Mouse (Mus musculus): ENCODE data around the gene R3hdm2. TPM values are rescaled to one million over a fixed set of nuclear protein-coding genes. Genes with fewer than 3 reads are reported as not detected.
A peak's percentile ranks its signal among the peaks of the same experiment; 100 is the strongest.

R3hdm2 gene
- polyA plus RNA-seq, 1 experiment, result 122 TPM

GRCm38 (mm10) chr10:127499516-127499915, 119.4 kb downstream of the R3hdm2 start:
- Histone ChIP-seq H3K27ac (ENCODE audit: insufficient read depth, low read length) (no peak overlapping the region), H3K9ac (ENCODE audit: low read depth, poor library complexity, severe bottlenecking) (no peak overlapping the region), H3K9me3 (replicated peaks; ENCODE audit: control insufficient read depth, insufficient read depth, low read length, poor library complexity, severe bottlenecking) (no peaks in the 10 kb centered on the region), H3K36me3 (ENCODE audit: control insufficient read depth, insufficient read depth, low read length, poor library complexity, severe bottlenecking) (no peaks in the 10 kb centered on the region), H3K27me3 (ENCODE audit: control insufficient read depth, insufficient read depth, low read length, poor library complexity, severe bottlenecking) (no peaks in the 10 kb centered on the region), H3K4me3 (ENCODE audit: low read depth, low read length) (no peak overlapping the region), H3K4me1 (ENCODE audit: control insufficient read depth, insufficient read depth, low read length) (no peaks in the 10 kb centered on the region)
- TF ChIP-seq CTCF (IDR thresholded peaks at IDR 0.05; ENCODE audit: low read depth, low read length) (no peak), POLR2A (IDR thresholded peaks at IDR 0.05; ENCODE audit: insufficient read depth, low read length) (no peak), EP300 (IDR thresholded peaks at IDR 0.05; ENCODE audit: insufficient read depth, low read depth, low read length) (no peak)

GRCm38 (mm10) chr10:127500042-127500441, 119.9 kb downstream of the R3hdm2 start:
- TF ChIP-seq EP300 (IDR thresholded peaks at IDR 0.05; ENCODE audit: insufficient read depth, low read depth, low read length), result no peak
- TF ChIP-seq POLR2A (IDR thresholded peaks at IDR 0.05; ENCODE audit: insufficient read depth, low read length), result no peak
- TF ChIP-seq CTCF (IDR thresholded peaks at IDR 0.05; ENCODE audit: low read depth, low read length), result no peak
- no peak overlapping the region for H3K9ac ChIP-seq (ENCODE audit: low read depth, poor library complexity, severe bottlenecking)
- H3K4me3 ChIP-seq (ENCODE audit: low read depth, low read length), result no peak overlapping the region
- H3K36me3 ChIP-seq (ENCODE audit: control insufficient read depth, insufficient read depth, low read length, poor library complexity, severe bottlenecking), result no peaks in the 10 kb centered on the region
- no peaks in the 10 kb centered on the region for H3K27me3 ChIP-seq (ENCODE audit: control insufficient read depth, insufficient read depth, low read length, poor library complexity, severe bottlenecking)
- H3K27ac ChIP-seq (ENCODE audit: insufficient read depth, low read length), result no peak overlapping the region
- H3K4me1 ChIP-seq (ENCODE audit: control insufficient read depth, insufficient read depth, low read length), result no peaks in the 10 kb centered on the region
- H3K9me3 ChIP-seq (replicated peaks; ENCODE audit: control insufficient read depth, insufficient read depth, low read length, poor library complexity, severe bottlenecking), result no peaks in the 10 kb centered on the region

GRCm38 (mm10) chr10:127500894-127501893, 121.1 kb downstream of the R3hdm2 start, which contains the start of gene Stac3:
TSS of gene Stac3 (plus strand) at chr10:127501686.
- Histone ChIP-seq H3K9me3 (replicated peaks; ENCODE audit: control insufficient read depth, insufficient read depth, low read length, poor library complexity, severe bottlenecking) (no peaks in the 10 kb centered on the region), H3K27me3 (ENCODE audit: control insufficient read depth, insufficient read depth, low read length, poor library complexity, severe bottlenecking) (no peaks in the 10 kb centered on the region), H3K4me3 (ENCODE audit: low read depth, low read length) (no peak within 1 kb of the TSS), H3K9ac (ENCODE audit: low read depth, poor library complexity, severe bottlenecking) (no peak within 1 kb of the TSS), H3K36me3 (ENCODE audit: control insufficient read depth, insufficient read depth, low read length, poor library complexity, severe bottlenecking) (no peaks in the 10 kb centered on the region), H3K4me1 (ENCODE audit: control insufficient read depth, insufficient read depth, low read length) (no peaks in the 10 kb centered on the region), H3K27ac (ENCODE audit: insufficient read depth, low read length) (no peak within 1 kb of the TSS)
- TF ChIP-seq POLR2A (IDR thresholded peaks at IDR 0.05; ENCODE audit: insufficient read depth, low read length), result no peak
- no peak for TF ChIP-seq CTCF (IDR thresholded peaks at IDR 0.05; ENCODE audit: low read depth, low read length)
- no peak for TF ChIP-seq EP300 (IDR thresholded peaks at IDR 0.05; ENCODE audit: insufficient read depth, low read depth, low read length)

GRCm38 (mm10) chr10:127508239-127508638, 128.1 kb downstream of the R3hdm2 start:
- TF ChIP-seq EP300 (IDR thresholded peaks at IDR 0.05; ENCODE audit: insufficient read depth, low read depth, low read length), result 0 out of 2 replicates have a peak, but pooled peaks have one; percentile 32
- TF ChIP-seq CTCF (IDR thresholded peaks at IDR 0.05; ENCODE audit: low read depth, low read length), result peak; percentile 88
- no peak for TF ChIP-seq POLR2A (IDR thresholded peaks at IDR 0.05; ENCODE audit: insufficient read depth, low read length)
- Histone ChIP-seq H3K36me3 (ENCODE audit: control insufficient read depth, insufficient read depth, low read length, poor library complexity, severe bottlenecking) (no peaks in the 10 kb centered on the region), H3K4me1 (ENCODE audit: control insufficient read depth, insufficient read depth, low read length) (peaks cover 3% of the 10 kb centered on the region), H3K9me3 (replicated peaks; ENCODE audit: control insufficient read depth, insufficient read depth, low read length, poor library complexity, severe bottlenecking) (no peaks in the 10 kb centered on the region), H3K9ac (ENCODE audit: low read depth, poor library complexity, severe bottlenecking) (peak overlapping the region; percentile 13; the same call in 1 of the 2 replicates), H3K4me3 (ENCODE audit: low read depth, low read length) (peak overlapping the region; percentile 59), H3K27ac (ENCODE audit: insufficient read depth, low read length) (no peak overlapping the region), H3K27me3 (ENCODE audit: control insufficient read depth, insufficient read depth, low read length, poor library complexity, severe bottlenecking) (no peaks in the 10 kb centered on the region)

- Histone ChIP-seq H3K9ac (ENCODE audit: low read depth, poor library complexity, severe bottlenecking) (peak overlapping the region; percentile 38), H3K36me3 (ENCODE audit: control insufficient read depth, insufficient read depth, low read length, poor library complexity, severe bottlenecking) (no peaks in the 10 kb centered on the region), H3K27me3 (ENCODE audit: control insufficient read depth, insufficient read depth, low read length, poor library complexity, severe bottlenecking) (no peaks in the 10 kb centered on the region), H3K4me3 (ENCODE audit: low read depth, low read length) (peak overlapping the region; percentile 53), H3K4me1 (ENCODE audit: control insufficient read depth, insufficient read depth, low read length) (peaks cover 3% of the 10 kb centered on the region), H3K27ac (ENCODE audit: insufficient read depth, low read length) (no peak overlapping the region), H3K9me3 (replicated peaks; ENCODE audit: control insufficient read depth, insufficient read depth, low read length, poor library complexity, severe bottlenecking) (no peaks in the 10 kb centered on the region)
- TF ChIP-seq CTCF (IDR thresholded peaks at IDR 0.05; ENCODE audit: low read depth, low read length), result peak; percentile 89
- TF ChIP-seq POLR2A (IDR thresholded peaks at IDR 0.05; ENCODE audit: insufficient read depth, low read length), result peak; percentile 41
- peak; percentile 75; the same call in 1 of the 2 replicates for TF ChIP-seq EP300 (IDR thresholded peaks at IDR 0.05; ENCODE audit: insufficient read depth, low read depth, low read length)
Measured at GRCm38 (mm10) chr10:127509051-127509836, 129.1 kb downstream of the R3hdm2 start.
